In the genomic region with DNA sequence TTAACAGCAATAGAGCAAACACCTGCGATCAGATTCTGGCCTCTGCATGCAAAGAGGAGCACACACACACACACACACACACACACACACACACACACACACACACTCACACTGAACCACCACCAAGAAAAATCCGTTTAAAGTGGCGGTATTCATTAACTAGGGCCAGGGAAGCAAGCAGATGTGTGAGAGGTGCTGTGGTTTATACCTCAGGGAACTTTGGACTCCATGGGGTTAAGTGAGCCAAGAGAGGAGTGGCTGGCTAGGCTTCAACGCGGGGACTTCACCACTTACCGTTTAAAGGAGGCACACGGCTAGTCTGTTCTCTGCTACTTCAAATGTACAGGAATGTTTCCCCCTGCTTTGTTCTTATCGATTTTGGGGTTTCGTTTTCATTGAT, we compare ENCODE assay signal across 11 mouse cellular contexts. TPM values are rescaled to one million over a fixed set of nuclear protein-coding genes. Genes with fewer than 3 reads are reported as not detected.
A peak's percentile ranks its signal among the peaks of the same experiment; 100 is the strongest.
DNase-seq lines count a peak whose midpoint lies in the region; ATAC-seq lines count a peak whose summit lies in the region.
"Had no signal": no experiment of that assay in that cellular context is flagged by ENCODE, and none has a peak within 500 bp of the region (broad histone marks: within the 10 kb centered on the region; RNA-seq: fewer than 3 reads in every experiment).

No protein-coding gene starts in this region.

- no peaks in the 10 kb centered on the region for H3K36me3 ChIP-seq in heart, embryonic 15.5 days
- H3K36me3 ChIP-seq: neural tube, embryonic 13.5 days had no signal

- peak overlapping the region; percentile 42 for H3K4me2 ChIP-seq in heart, embryonic 15.5 days
- H3K4me2 ChIP-seq: neural tube, embryonic 13.5 days had no signal

- H3K27me3 ChIP-seq in heart, embryonic 15.5 days = no peaks in the 10 kb centered on the region

- no peaks in the 10 kb centered on the region for H3K9me3 ChIP-seq in heart, embryonic 15.5 days (replicated peaks)
- H3K9me3 ChIP-seq: neural tube, embryonic 13.5 days had no signal

- ATAC-seq in heart, embryonic 15.5 days (replicated peaks; ENCODE audit: insufficient number of reproducible peaks, insufficient read depth, low FRiP score, low read depth) = no peak

- peaks cover 33% of the 10 kb centered on the region for H3K4me1 ChIP-seq in heart, embryonic 15.5 days (replicated peaks)

- H3K4me3 ChIP-seq in heart, embryonic 15.5 days = no peak overlapping the region
- H3K4me3 ChIP-seq: erythroblast, embryonic 14.5 days; neural tube, embryonic 13.5 days had no signal

- 0 out of 2 replicates have a peak overlapping the region, but pooled peaks have one; percentile 2 for H3K9ac ChIP-seq in heart, embryonic 15.5 days
- H3K9ac ChIP-seq: neural tube, embryonic 13.5 days had no signal

- peak; percentile 28 for DNase-seq in adrenal gland, postnatal 14 days
- DNase-seq in adrenal gland, adult (ENCODE audit: inconsistent age in 2 of 2, low spot score in 1 of 2) = no peak
- peak; percentile 85 for DNase-seq in large intestine, adult 2 months (ENCODE audit: low read depth, low spot score)
- DNase-seq in lung, postnatal 14 days = peak; percentile 45
- DNase-seq in gastrocnemius, adult 18-20 months (ENCODE audit: low spot score) = no peak
- DNase-seq in cerebellum, postnatal 4 days (ENCODE audit: low spot score in 2 of 2) = no peak
- DNase-seq in B cell, adult 2 months = no peak
- DNase-seq: thymus, postnatal 36 days had no signal

- WGBS in heart, embryonic 15.5 days = 14% methylated on average over 9 of the region's 9 CpGs
- WGBS in large intestine, adult 2 months = 8% methylated on average over 9 of the region's 9 CpGs

- H3K27ac ChIP-seq in heart, embryonic 15.5 days = peak overlapping the region; percentile 41
- H3K27ac ChIP-seq: neural tube, embryonic 13.5 days had no signal

RNA-seq across cellular contexts. Expression of a gene that starts 4.1 kb away (rescaled TPM):
- 65.1 and 69.7 TPM in 2 replicates for total RNA-seq in adrenal gland, postnatal 14 days (2021)
- 32.9 and 42.9 TPM in 2 replicates for polyA plus RNA-seq in heart, embryonic 15.5 days (2015; fragmentation: Nextera tagmentation; extraction: Ambion mirVana)
- polyA plus RNA-seq in large intestine, adult 2 months (2012; rRNA removed) = 36.5 and 43.7 TPM in 2 replicates
- total RNA-seq in gastrocnemius, adult 18-20 months (2021) = 10 to 100 TPM in 1 of 2 experiments, 1 to 10 TPM in 1; 8.2 to 14.4 TPM

RNA-seq across cellular contexts. Expression of a gene that starts 12.4 kb away (rescaled TPM):
- 9.4 and 13.0 TPM in 2 replicates for total RNA-seq in adrenal gland, postnatal 14 days (2021)
- 6.5 and 10.4 TPM in 2 replicates for polyA plus RNA-seq in heart, embryonic 15.5 days (2015; fragmentation: Nextera tagmentation; extraction: Ambion mirVana)
- polyA plus RNA-seq in large intestine, adult 2 months (2012; rRNA removed) = 9.6 and 13.0 TPM in 2 replicates
- 1 to 10 TPM; 2.0 to 2.2 TPM for total RNA-seq in gastrocnemius, adult 18-20 months (2021)

RNA-seq across cellular contexts. Expression of a gene that starts 31.6 kb away (rescaled TPM):
- 29.2 and 34.7 TPM in 2 replicates for total RNA-seq in adrenal gland, postnatal 14 days (2021)
- 37.7 and 53.3 TPM in 2 replicates for polyA plus RNA-seq in heart, embryonic 15.5 days (2015; fragmentation: Nextera tagmentation; extraction: Ambion mirVana)
- 11.4 and 12.7 TPM in 2 replicates for polyA plus RNA-seq in large intestine, adult 2 months (2012; rRNA removed)
- 1 to 10 TPM; 2.2 to 4.4 TPM for total RNA-seq in gastrocnemius, adult 18-20 months (2021)

RNA-seq across cellular contexts. Expression of a gene that starts 38.3 kb away (rescaled TPM):
- total RNA-seq in adrenal gland, postnatal 14 days (2021) = 139 and 168 TPM in 2 replicates
- polyA plus RNA-seq in heart, embryonic 15.5 days (2015; fragmentation: Nextera tagmentation; extraction: Ambion mirVana) = 70.5 and 95.7 TPM in 2 replicates
- 99.8 and 108 TPM in 2 replicates for polyA plus RNA-seq in large intestine, adult 2 months (2012; rRNA removed)
- 10 to 100 TPM; 29.6 to 40.8 TPM for total RNA-seq in gastrocnemius, adult 18-20 months (2021)

RNA-seq across cellular contexts. Expression of a gene that starts 51.4 kb away (rescaled TPM):
- total RNA-seq in adrenal gland, postnatal 14 days (2021) = 8.0 and 11.9 TPM in 2 replicates
- 6.1 and 11.2 TPM in 2 replicates for polyA plus RNA-seq in heart, embryonic 15.5 days (2015; fragmentation: Nextera tagmentation; extraction: Ambion mirVana)
- polyA plus RNA-seq in large intestine, adult 2 months (2012; rRNA removed) = 10.4 and 13.2 TPM in 2 replicates
- total RNA-seq in gastrocnemius, adult 18-20 months (2021) = 10 to 100 TPM; 19.1 to 20.8 TPM

Comparison
In these comparisons a context has a peak if more than half of its experiments do, and no peak if none do; other contexts are left out.
1. DNase-seq: peak in adrenal gland, postnatal 14 days (single experiment), large intestine, adult 2 months (single experiment) and lung, postnatal 14 days (single experiment); none in adrenal gland, adult (0 of 2), gastrocnemius, adult 18-20 months (single experiment), cerebellum, postnatal 4 days (0 of 2) and B cell, adult 2 months (0 of 2).